Mouse (Mus musculus) midbrain, postnatal 0 days (tissue): ENCODE measurements at regions not wholly inside any gene's neighbourhood (a gene's known extent, or its start where the extent isn't known, plus 50 kb on each side); places are given as distances from the start of the nearest gene placed in this dataset.

Experiments
- ATAC-seq: fragments of 200-750 bp; cut with Nextera tagmentation; 2 replicates; pipeline ENCODE4 v1.8.0; 2017; ENCODE audit warnings: moderate number of reproducible peaks, mild to moderate bottlenecking, moderate TSS enrichment, moderate library complexity; ENCODE audit not compliant: low FRiP score
- DNase-seq: peaks from one replicate; pipeline ENCODE4 v3.0.0-alpha.2; 2015; ENCODE audit warnings: low spot score
- H3K27ac ChIP-seq: fragments of 300-500 bp; sonication (generic); 2 replicates; pipeline ENCODE4 v1.5.1; 2014; ENCODE audit warnings: low read depth, mild to moderate bottlenecking, low read length, mixed read lengths
- H3K27me3 ChIP-seq: fragments of 300-500 bp; sonication (generic); 2 replicates; pipeline ENCODE4 v1.6.1; 2014; ENCODE audit warnings: low read length, control low read depth, mixed read lengths; ENCODE audit not compliant: insufficient read depth
- H3K36me3 ChIP-seq: fragments of 300-500 bp; sonication (generic); 2 replicates; pipeline ENCODE4 v1.6.1; 2014; ENCODE audit warnings: low read length, control low read depth, mixed read lengths; ENCODE audit not compliant: insufficient read depth
- H3K4me1 ChIP-seq: fragments of 300-500 bp; sonication (generic); 2 replicates; pipeline ENCODE4 v1.6.1; 2014; ENCODE audit warnings: mild to moderate bottlenecking, control low read depth, antibody characterized with exemption, low read length, mixed read lengths; ENCODE audit not compliant: insufficient read depth
- H3K4me2 ChIP-seq: fragments of 300-500 bp; sonication (generic); 2 replicates; pipeline ENCODE4 v1.6.1; 2014; ENCODE audit warnings: low read depth, mild to moderate bottlenecking, low read length, mixed read lengths; ENCODE audit not compliant: poor library complexity, severe bottlenecking
- H3K4me3 ChIP-seq: fragments of 300-500 bp; sonication (generic); 2 replicates; pipeline ENCODE4 v1.5.1; 2014; ENCODE audit warnings: low read depth, mild to moderate bottlenecking, low read length, moderate library complexity
- H3K9ac ChIP-seq: fragments of 300-500 bp; sonication (generic); replicated peaks from 2 replicates; pipeline ENCODE4 v1.6.1; 2014; ENCODE audit warnings: mild to moderate bottlenecking, low read length, moderate library complexity, mixed read lengths; ENCODE audit not compliant: poor library complexity, severe bottlenecking
- H3K9me3 ChIP-seq: fragments of 300-500 bp; sonication (generic); 2 replicates; pipeline ENCODE4 v1.6.1; 2016; ENCODE audit warnings: low read length, control low read depth
- CTCF ChIP-seq: IDR thresholded peaks from 2 replicates; pipeline ENCODE4 v1.5.1; 2016; ENCODE audit warnings: antibody characterized with exemption, mild to moderate bottlenecking
- WGBS: fragments of 180-500 bp; shearing (Covaris S2); extraction: QIAGEN DNeasy Blood & Tissue Kit; methylation state at CpG from one replicate; pipeline ENCODE4 v1.1.7; 2014; 5-methylcytosine and 5-hydroxymethylcytosine counted together

- Histone ChIP-seq H3K4me3 (no peak overlapping the region), H3K4me1 (no peaks in the 10 kb centered on the region), H3K27me3 (no peaks in the 10 kb centered on the region), H3K36me3 (no peaks in the 10 kb centered on the region), H3K9me3 (no peaks in the 10 kb centered on the region), H3K4me2 (no peak overlapping the region), H3K9ac (no peak overlapping the region), H3K27ac (no peak overlapping the region)
- no peak for TF ChIP-seq CTCF
- no peak for DNase-seq
- 81% methylated on average over 3 of the region's 3 CpGs for WGBS
- ATAC-seq, result no peak
These were observed 182.2 kb downstream of the Car2 start for GRCm38 (mm10) chr3:15068256-15068655.

- Histone ChIP-seq H3K9me3 (no peaks in the 10 kb centered on the region), H3K4me1 (no peaks in the 10 kb centered on the region), H3K36me3 (no peaks in the 10 kb centered on the region), H3K27ac (no peak overlapping the region), H3K4me3 (no peak overlapping the region), H3K4me2 (no peak overlapping the region), H3K9ac (no peak overlapping the region), H3K27me3 (no peaks in the 10 kb centered on the region)
- DNase-seq (peak; percentile 1), ATAC-seq (no peak)
- no peak for TF ChIP-seq CTCF
- WGBS, result 79% methylated on average over 6 of the region's 6 CpGs
These were observed 185.2 kb downstream of the Car2 start for GRCm38 (mm10) chr3:15071030-15071883.

DNA sequence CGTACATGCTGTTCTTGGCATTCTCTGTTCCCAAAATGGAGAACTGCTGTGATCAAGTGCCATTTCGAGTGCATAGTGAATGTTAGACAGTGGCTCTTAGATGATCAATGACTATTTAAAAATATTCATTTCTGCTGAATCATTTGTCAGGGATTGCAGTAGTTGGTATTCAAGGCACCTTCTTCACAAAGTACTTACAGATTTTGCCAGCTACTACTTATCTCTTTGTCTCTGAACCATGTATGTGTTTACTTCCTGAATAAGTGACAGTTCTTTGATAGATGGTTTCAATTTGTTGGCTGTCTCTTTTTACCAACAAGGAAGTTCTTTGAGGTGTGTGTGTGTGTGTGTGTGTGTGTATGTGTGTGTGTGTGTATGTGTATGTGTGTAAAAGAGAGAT lies 187.3 kb downstream of the Car2 start:
- Histone ChIP-seq H3K27me3 (no peaks in the 10 kb centered on the region), H3K4me1 (no peaks in the 10 kb centered on the region), H3K36me3 (no peaks in the 10 kb centered on the region), H3K27ac (no peak overlapping the region), H3K4me3 (no peak overlapping the region), H3K4me2 (no peak overlapping the region), H3K9me3 (no peaks in the 10 kb centered on the region), H3K9ac (no peak overlapping the region)
- TF ChIP-seq CTCF, result no peak
- WGBS, result 83% methylated on average over 2 of the region's 2 CpGs
- no peak for DNase-seq
- no peak for ATAC-seq

DNA sequence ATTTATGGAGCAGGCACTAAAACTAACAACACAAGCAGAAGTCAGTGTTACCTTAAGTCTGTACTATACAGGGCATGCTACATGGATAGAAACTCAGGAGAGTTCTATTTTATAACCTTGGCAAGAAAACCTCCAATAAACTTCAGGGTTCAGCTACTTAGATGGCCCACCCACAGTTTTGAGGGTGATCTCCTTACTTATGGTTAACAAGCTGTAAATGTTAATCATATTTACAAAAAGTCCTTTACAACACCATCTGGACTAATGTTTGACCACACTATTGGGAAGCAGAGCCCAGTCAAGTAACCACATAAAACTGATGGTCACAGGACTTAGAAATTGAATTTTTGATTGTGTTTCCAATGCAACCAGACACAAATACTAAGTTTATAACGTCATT lies 187.8 kb downstream of the Car2 start:
- ATAC-seq (no peak), DNase-seq (no peak)
- WGBS, result 65% methylated on average over 1 of the region's 1 CpGs
- H3K9me3 ChIP-seq, result no peaks in the 10 kb centered on the region
- H3K36me3 ChIP-seq, result no peaks in the 10 kb centered on the region
- no peak overlapping the region for H3K27ac ChIP-seq
- no peak overlapping the region for H3K4me2 ChIP-seq
- no peak overlapping the region for H3K4me3 ChIP-seq
- no peaks in the 10 kb centered on the region for H3K4me1 ChIP-seq
- H3K9ac ChIP-seq, result no peak overlapping the region
- TF ChIP-seq CTCF, result no peak
- no peaks in the 10 kb centered on the region for H3K27me3 ChIP-seq

- Histone ChIP-seq H3K9ac (no peak overlapping the region), H3K27me3 (no peaks in the 10 kb centered on the region), H3K9me3 (no peaks in the 10 kb centered on the region), H3K4me3 (no peak overlapping the region), H3K36me3 (no peaks in the 10 kb centered on the region), H3K4me1 (no peaks in the 10 kb centered on the region), H3K27ac (no peak overlapping the region), H3K4me2 (no peak overlapping the region)
- DNase-seq (no peak), ATAC-seq (no peak)
- no peak for TF ChIP-seq CTCF
These were observed 188.9 kb downstream of the Car2 start for GRCm38 (mm10) chr3:15074949-15075348.

- ATAC-seq (no peak), DNase-seq (peak; percentile 12)
- Histone ChIP-seq H3K4me3 (no peak overlapping the region), H3K4me1 (no peaks in the 10 kb centered on the region), H3K27ac (no peak overlapping the region), H3K36me3 (no peaks in the 10 kb centered on the region), H3K27me3 (no peaks in the 10 kb centered on the region), H3K9me3 (no peaks in the 10 kb centered on the region), H3K9ac (no peak overlapping the region), H3K4me2 (no peak overlapping the region)
- TF ChIP-seq CTCF, result peak; percentile 36
- 71% methylated on average over 1 of the region's 1 CpGs for WGBS
These were observed 204.1 kb downstream of the Car2 start for GRCm38 (mm10) chr3:15090124-15090523.
